Mouse (Mus musculus) heart, embryonic 16.5 days (tissue): ENCODE measurements around the gene Slc45a1. TPM values are rescaled to one million over a fixed set of nuclear protein-coding genes. Genes with fewer than 3 reads are reported as not detected.

Experiments used
- ATAC-seq: fragments of 200-750 bp; cut with Nextera tagmentation; replicated peaks from 2 replicates; pipeline ENCODE4 v1.8.0; 2017; ENCODE audit warnings: moderate number of reproducible peaks; ENCODE audit not compliant: insufficient read depth, low FRiP score; ENCODE audit errors: extremely low read depth
- H3K27ac ChIP-seq: fragments of 300-500 bp; sonication (generic); 2 replicates; pipeline ENCODE4 v1.5.1; 2014; ENCODE audit warnings: mild to moderate bottlenecking, low read length, control low read depth, moderate library complexity
- H3K27me3 ChIP-seq: fragments of 300-500 bp; sonication (generic); 2 replicates; pipeline ENCODE4 v1.6.1; 2014; ENCODE audit warnings: low read length, mixed read lengths; ENCODE audit not compliant: control insufficient read depth, insufficient read depth
- H3K36me3 ChIP-seq: fragments of 300-500 bp; sonication (generic); 2 replicates; pipeline ENCODE4 v1.6.1; 2014; ENCODE audit not compliant: control insufficient read depth, insufficient read depth
- H3K4me1 ChIP-seq: fragments of 300-500 bp; sonication (generic); 2 replicates; pipeline ENCODE4 v1.6.1; 2014; ENCODE audit warnings: low read length, mixed read lengths; ENCODE audit not compliant: control insufficient read depth, insufficient read depth
- H3K4me2 ChIP-seq: fragments of 300-500 bp; sonication (generic); 2 replicates; pipeline ENCODE4 v1.6.1; 2014; ENCODE audit warnings: low read depth, mild to moderate bottlenecking, control low read depth, low read length
- H3K4me3 ChIP-seq: fragments of 300-500 bp; sonication (generic); 2 replicates; pipeline ENCODE4 v1.5.1; 2014; ENCODE audit warnings: mild to moderate bottlenecking, control low read depth, low read length
- H3K9ac ChIP-seq: fragments of 300-500 bp; sonication (generic); 2 replicates; pipeline ENCODE4 v1.6.1; 2014; ENCODE audit warnings: low read length, control low read depth
- H3K9me3 ChIP-seq: fragments of 300-500 bp; sonication (generic); replicated peaks from 2 replicates; pipeline ENCODE4 v1.6.1; 2016; ENCODE audit warnings: low read length; ENCODE audit not compliant: control insufficient read depth
- WGBS: fragments of 180-500 bp; shearing (Covaris S2); extraction: QIAGEN DNeasy Blood & Tissue Kit; methylation state at CpG from one replicate; pipeline ENCODE4 v1.1.7; 2014; 5-methylcytosine and 5-hydroxymethylcytosine counted together
- polyA plus RNA-seq: library from polyadenylated mRNA; unstranded; fragments of >200 nt; fragmentation: Nextera tagmentation; extraction: Ambion mirVana; gene quantifications from 2 replicates; pipeline ENCODE4 v1.2.1, GENCODE M21; 2015

Gene Slc45a1
- polyA plus RNA-seq, 1 experiment from 2014 or later = not detected

- peaks cover 4% of the 10 kb centered on the region; the same call in 1 of the 2 replicates for H3K4me1 ChIP-seq
- 79% methylated on average over 7 of the region's 7 CpGs for WGBS
- no peak overlapping the region for H3K4me2 ChIP-seq
- no peak overlapping the region for H3K4me3 ChIP-seq
- H3K9me3 ChIP-seq = 0 out of 2 replicates have a peak, but pooled peaks cover 2% of the 10 kb centered on the region
- H3K36me3 ChIP-seq = no peaks in the 10 kb centered on the region
- ATAC-seq = no peak
- H3K27ac ChIP-seq = no peak overlapping the region
- peaks cover 2% of the 10 kb centered on the region; the same call in 1 of the 2 replicates for H3K27me3 ChIP-seq
- H3K9ac ChIP-seq = no peak overlapping the region
Observed at GRCm38 (mm10) chr4:150664726-150665125, 12.8 kb upstream of the Slc45a1 start.

- Histone ChIP-seq H3K27me3 (peaks cover 2% of the 10 kb centered on the region; the same call in 1 of the 2 replicates), H3K27ac (no peak overlapping the region), H3K36me3 (no peaks in the 10 kb centered on the region), H3K4me1 (peaks cover 4% of the 10 kb centered on the region; the same call in 1 of the 2 replicates), H3K9ac (no peak overlapping the region), H3K4me2 (no peak overlapping the region), H3K4me3 (no peak overlapping the region), H3K9me3 (0 out of 2 replicates have a peak, but pooled peaks cover 2% of the 10 kb centered on the region)
- no peak for ATAC-seq
- 59% methylated on average over 12 of the region's 12 CpGs for WGBS
Observed at GRCm38 (mm10) chr4:150663192-150663591, 11.2 kb upstream of the Slc45a1 start.

GRCm38 (mm10) chr4:150661886-150662285, 9.9 kb upstream of the Slc45a1 start:
- Histone ChIP-seq H3K4me3 (peak overlapping the region; percentile 18), H3K4me2 (peak overlapping the region; percentile 62), H3K36me3 (no peaks in the 10 kb centered on the region), H3K9me3 (0 out of 2 replicates have a peak, but pooled peaks cover under 1% of the 10 kb centered on the region), H3K27ac (no peak overlapping the region), H3K4me1 (peaks cover 4% of the 10 kb centered on the region; the same call in 1 of the 2 replicates), H3K27me3 (peaks cover 2% of the 10 kb centered on the region; the same call in 1 of the 2 replicates), H3K9ac (peak overlapping the region; percentile 11)
- no peak for ATAC-seq
- WGBS = 8% methylated on average over 13 of the region's 13 CpGs

GRCm38 (mm10) chr4:150659926-150660610, 8.1 kb upstream of the Slc45a1 start:
- Histone ChIP-seq H3K9ac (no peak overlapping the region), H3K4me2 (no peak overlapping the region), H3K4me3 (no peak overlapping the region), H3K36me3 (no peaks in the 10 kb centered on the region), H3K27ac (no peak overlapping the region), H3K27me3 (peaks cover 5% of the 10 kb centered on the region; the same call in 1 of the 2 replicates), H3K9me3 (0 out of 2 replicates have a peak, but pooled peaks cover 4% of the 10 kb centered on the region), H3K4me1 (peaks cover 4% of the 10 kb centered on the region; the same call in 1 of the 2 replicates)
- 71% methylated on average over 9 of the region's 9 CpGs for WGBS
- ATAC-seq = no peak

- ATAC-seq = no peak
- H3K4me1 ChIP-seq = peaks cover 2% of the 10 kb centered on the region; the same call in 1 of the 2 replicates
- H3K4me3 ChIP-seq = no peak overlapping the region
- no peak overlapping the region for H3K9ac ChIP-seq
- H3K27me3 ChIP-seq = peaks cover 22% of the 10 kb centered on the region
- 0 out of 2 replicates have a peak, but pooled peaks cover 4% of the 10 kb centered on the region for H3K9me3 ChIP-seq
- no peak overlapping the region for H3K27ac ChIP-seq
- 82% methylated on average over 6 of the region's 6 CpGs for WGBS
- no peaks in the 10 kb centered on the region for H3K36me3 ChIP-seq
- H3K4me2 ChIP-seq = no peak overlapping the region
Observed at GRCm38 (mm10) chr4:150656504-150656903, 4.5 kb upstream of the Slc45a1 start.

GRCm38 (mm10) chr4:150655989-150656388, 4.0 kb upstream of the Slc45a1 start:
- Histone ChIP-seq H3K9ac (0 out of 2 replicates have a peak overlapping the region, but pooled peaks have one; percentile 5), H3K9me3 (0 out of 2 replicates have a peak, but pooled peaks cover 4% of the 10 kb centered on the region), H3K4me3 (no peak overlapping the region), H3K36me3 (no peaks in the 10 kb centered on the region), H3K27me3 (peaks cover 24% of the 10 kb centered on the region), H3K27ac (no peak overlapping the region), H3K4me2 (peak overlapping the region; percentile 1; the same call in 1 of the 2 replicates), H3K4me1 (no peaks in the 10 kb centered on the region)
- ATAC-seq = 0 out of 2 replicates have a peak, but pooled peaks have one; percentile 47
- 4% methylated on average over 17 of the region's 17 CpGs for WGBS

GRCm38 (mm10) chr4:150653072-150653599, 1.2 kb upstream of the Slc45a1 start:
- ATAC-seq = no peak
- no peak overlapping the region for H3K9ac ChIP-seq
- 44% methylated on average over 11 of the region's 11 CpGs for WGBS

GRCm38 (mm10) chr4:150649327-150649726, 2.6 kb downstream of the Slc45a1 start:
- H3K27me3 ChIP-seq = peaks cover 20% of the 10 kb centered on the region
- H3K4me2 ChIP-seq = no peak overlapping the region
- no peak overlapping the region for H3K9ac ChIP-seq
- 65% methylated on average over 5 of the region's 5 CpGs for WGBS
- H3K36me3 ChIP-seq = no peaks in the 10 kb centered on the region
- H3K9me3 ChIP-seq = no peaks in the 10 kb centered on the region
- no peak overlapping the region for H3K4me3 ChIP-seq
- no peak overlapping the region for H3K27ac ChIP-seq
- ATAC-seq = no peak
- no peaks in the 10 kb centered on the region for H3K4me1 ChIP-seq

More at GRCm38 (mm10) chr4:150653072-150653599, 1.2 kb upstream of the Slc45a1 start:
- Histone ChIP-seq H3K4me1 (no peaks in the 10 kb centered on the region), H3K9me3 (0 out of 2 replicates have a peak, but pooled peaks cover 4% of the 10 kb centered on the region), H3K27ac (no peak overlapping the region), H3K4me3 (no peak overlapping the region), H3K27me3 (peaks cover 23% of the 10 kb centered on the region), H3K4me2 (no peak overlapping the region), H3K36me3 (no peaks in the 10 kb centered on the region)

GRCm38 (mm10) chr4:150644299-150644698, 7.7 kb downstream of the Slc45a1 start:
- Histone ChIP-seq H3K27ac (no peak overlapping the region), H3K4me1 (no peaks in the 10 kb centered on the region), H3K9me3 (no peaks in the 10 kb centered on the region), H3K36me3 (no peaks in the 10 kb centered on the region), H3K9ac (no peak overlapping the region), H3K4me3 (no peak overlapping the region), H3K4me2 (no peak overlapping the region), H3K27me3 (0 out of 2 replicates have a peak, but pooled peaks cover 2% of the 10 kb centered on the region)
- ATAC-seq = no peak
- 88% methylated on average over 9 of the region's 9 CpGs for WGBS
